Mouse (Mus musculus): ENCODE measurements around the gene Macrod1. TPM values are rescaled to one million over a fixed set of nuclear protein-coding genes. Genes with fewer than 3 reads are reported as not detected.
A peak's percentile ranks its signal among the peaks of the same experiment; 100 is the strongest.

Gene Macrod1
- polyA plus RNA-seq, 1 experiment from 2014 or later: 5.6 TPM

DNA sequence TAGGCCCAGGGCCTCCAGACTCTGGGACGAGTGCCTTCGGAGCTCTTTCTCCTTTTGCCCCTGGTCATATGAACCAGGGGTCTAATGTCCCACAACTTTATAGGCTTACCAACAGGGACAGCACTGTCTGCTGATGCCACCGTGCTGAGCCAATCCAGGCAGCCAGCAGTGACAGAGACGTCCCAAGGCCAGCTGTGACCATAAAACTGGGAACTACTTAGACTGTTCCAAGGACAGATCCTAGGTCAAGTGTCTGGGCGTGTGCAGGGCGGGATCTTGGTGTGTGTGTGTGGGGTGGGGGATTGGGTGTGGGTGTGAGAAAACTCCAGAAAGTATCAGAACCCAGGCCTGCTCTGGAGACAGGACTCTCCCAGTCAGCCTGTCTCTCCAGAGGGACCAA, 114.3 kb downstream of the Macrod1 start:
- H3K4me2 ChIP-seq (ENCODE audit: low read depth, low read length): no peak overlapping the region
- no peak overlapping the region for H3K4me3 ChIP-seq (ENCODE audit: low read depth, low read length)
- H3K27ac ChIP-seq (ENCODE audit: low read depth, low read length): no peak overlapping the region
- H3K9me3 ChIP-seq (ENCODE audit: control insufficient read depth, low read length): no peaks in the 10 kb centered on the region
- no peak overlapping the region for H3K9ac ChIP-seq (replicated peaks; ENCODE audit: low read depth, low read length)
- peaks cover 13% of the 10 kb centered on the region for H3K4me1 ChIP-seq (ENCODE audit: control insufficient read depth, insufficient read depth, low read length)
- ATAC-seq (ENCODE audit: low read depth): no peak
- WGBS: 54% methylated on average over 6 of the region's 6 CpGs
- no peaks in the 10 kb centered on the region for H3K36me3 ChIP-seq (ENCODE audit: control insufficient read depth, insufficient read depth, low read length)
- no peaks in the 10 kb centered on the region for H3K27me3 ChIP-seq (ENCODE audit: control insufficient read depth, insufficient read depth, low read length)

DNA sequence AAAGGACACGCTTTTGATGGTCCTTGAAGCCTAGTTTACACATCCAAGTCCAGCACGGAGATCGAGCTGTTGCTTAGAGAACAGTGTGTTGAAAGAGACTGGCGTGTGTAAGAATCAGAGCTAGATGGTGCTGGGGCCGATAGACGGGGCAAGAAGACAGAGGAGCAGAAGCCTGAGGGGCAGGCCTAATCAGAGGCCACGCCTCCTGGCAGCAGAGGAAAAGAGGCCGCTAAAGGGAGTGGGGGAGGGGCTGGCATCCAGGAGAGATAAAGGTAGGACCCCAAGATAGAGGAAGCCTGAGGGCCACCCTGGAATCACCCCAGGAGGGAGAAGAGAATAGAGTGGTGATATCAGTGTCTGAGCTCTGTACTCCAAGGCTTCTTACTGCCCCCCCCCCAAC, 114.8 kb downstream of the Macrod1 start:
- H3K4me1 ChIP-seq (ENCODE audit: control insufficient read depth, insufficient read depth, low read length): peaks cover 18% of the 10 kb centered on the region
- no peaks in the 10 kb centered on the region for H3K27me3 ChIP-seq (ENCODE audit: control insufficient read depth, insufficient read depth, low read length)
- no peak overlapping the region for H3K9ac ChIP-seq (replicated peaks; ENCODE audit: low read depth, low read length)
- no peak overlapping the region; the same call in 1 of the 2 replicates for H3K27ac ChIP-seq (ENCODE audit: low read depth, low read length)
- ATAC-seq (ENCODE audit: low read depth): 0 out of 2 replicates have a peak, but pooled peaks have one; percentile 9
- H3K4me3 ChIP-seq (ENCODE audit: low read depth, low read length): no peak overlapping the region
- WGBS: 7% methylated on average over 8 of the region's 8 CpGs
- H3K4me2 ChIP-seq (ENCODE audit: low read depth, low read length): no peak overlapping the region
- H3K9me3 ChIP-seq (ENCODE audit: control insufficient read depth, low read length): no peaks in the 10 kb centered on the region
- H3K36me3 ChIP-seq (ENCODE audit: control insufficient read depth, insufficient read depth, low read length): no peaks in the 10 kb centered on the region

DNA sequence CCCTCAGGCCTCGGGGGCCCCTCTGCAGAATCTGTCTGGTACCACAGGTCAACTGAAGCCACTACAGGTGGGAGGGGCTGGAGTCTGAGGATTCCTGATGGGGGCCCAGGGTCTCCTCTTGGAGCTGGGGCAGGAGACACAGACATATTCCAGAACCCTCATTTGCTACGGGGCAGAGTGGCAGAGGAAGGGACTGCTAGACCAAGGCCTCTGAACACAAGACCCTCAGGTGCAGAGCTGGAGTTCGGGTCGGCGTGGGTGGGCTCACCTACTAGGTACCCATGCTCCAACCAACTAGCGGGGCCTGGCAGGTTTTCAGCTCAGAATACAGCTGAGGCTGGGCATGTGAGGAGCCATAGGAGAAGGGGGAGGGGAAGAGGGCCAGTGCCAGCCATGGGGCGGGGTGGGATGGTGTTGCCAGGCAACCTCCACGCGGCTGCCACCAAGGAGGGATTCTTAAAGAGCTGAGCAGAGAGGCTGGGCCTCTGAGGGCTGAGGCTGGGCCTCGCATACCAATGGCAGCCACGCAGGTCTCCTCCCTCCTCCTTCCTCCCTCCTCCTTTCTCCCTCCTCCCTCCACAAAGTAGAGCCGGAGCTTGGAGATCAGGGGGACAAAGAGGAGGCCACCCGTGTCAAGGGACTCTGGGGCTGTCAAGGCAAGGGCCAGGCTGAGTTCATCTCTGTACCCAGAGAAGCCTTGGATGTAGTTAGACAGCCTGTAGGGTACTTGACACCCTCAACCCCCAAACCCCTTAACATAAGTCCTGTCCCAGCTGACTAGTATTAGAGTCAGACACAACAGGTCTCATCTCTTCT, 115.6 kb downstream of the Macrod1 start:
- Histone ChIP-seq H3K9ac (replicated peaks; ENCODE audit: low read depth, low read length) (no peak overlapping the region), H3K27ac (ENCODE audit: low read depth, low read length) (peak overlapping the region; percentile 6; the same call in 1 of the 2 replicates), H3K9me3 (ENCODE audit: control insufficient read depth, low read length) (no peaks in the 10 kb centered on the region), H3K36me3 (ENCODE audit: control insufficient read depth, insufficient read depth, low read length) (no peaks in the 10 kb centered on the region), H3K4me1 (ENCODE audit: control insufficient read depth, insufficient read depth, low read length) (peaks cover 20% of the 10 kb centered on the region), H3K27me3 (ENCODE audit: control insufficient read depth, insufficient read depth, low read length) (no peaks in the 10 kb centered on the region), H3K4me3 (ENCODE audit: low read depth, low read length) (no peak overlapping the region), H3K4me2 (ENCODE audit: low read depth, low read length) (peak overlapping the region; percentile 1; the same call in 1 of the 2 replicates)
- peak; percentile 93 for ATAC-seq (ENCODE audit: low read depth)
- 5% methylated on average over 13 of the region's 13 CpGs for whole genome bisulfite sequencing

DNA sequence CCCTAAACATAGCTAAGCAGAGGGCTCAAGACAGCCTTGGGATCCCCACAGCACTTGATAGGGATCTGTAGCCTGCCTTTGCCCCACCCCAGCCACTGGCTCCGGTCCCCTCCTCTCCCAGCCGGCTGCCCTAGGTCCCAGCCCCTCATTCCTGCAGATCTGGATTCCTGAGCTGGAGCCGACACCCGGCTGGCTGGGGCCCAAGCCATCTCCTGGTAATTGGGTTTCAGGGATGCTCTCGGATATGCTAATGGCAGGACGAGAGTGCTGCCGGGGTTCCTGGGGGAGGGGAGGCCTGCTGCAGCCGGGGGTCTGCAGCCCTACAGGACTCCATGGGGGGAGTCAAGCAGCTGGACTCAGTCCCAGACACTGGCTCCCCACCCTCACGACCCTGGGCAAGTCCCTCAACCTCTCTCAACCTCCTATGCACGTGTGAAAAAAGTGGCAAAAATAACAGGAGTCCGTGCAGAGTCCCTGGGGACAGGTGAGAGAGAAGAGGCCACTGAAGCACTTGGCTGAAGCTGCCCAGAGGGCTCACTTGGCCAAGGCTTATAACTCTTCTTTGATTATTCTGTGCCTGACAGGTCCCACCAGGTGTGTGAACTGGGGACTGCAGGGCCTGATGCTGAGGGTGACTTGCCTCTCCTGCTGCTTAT, 119.6 kb downstream of the Macrod1 start:
- no peaks in the 10 kb centered on the region for H3K9me3 ChIP-seq (ENCODE audit: control insufficient read depth, low read length)
- ATAC-seq (ENCODE audit: low read depth): no peak
- no peak overlapping the region for H3K27ac ChIP-seq (ENCODE audit: low read depth, low read length)
- H3K4me3 ChIP-seq (ENCODE audit: low read depth, low read length): no peak overlapping the region
- H3K9ac ChIP-seq (replicated peaks; ENCODE audit: low read depth, low read length): no peak overlapping the region
- 6% methylated on average over 11 of the region's 11 CpGs for WGBS
- no peak overlapping the region for H3K4me2 ChIP-seq (ENCODE audit: low read depth, low read length)
- no peaks in the 10 kb centered on the region for H3K27me3 ChIP-seq (ENCODE audit: control insufficient read depth, insufficient read depth, low read length)
- peaks cover 23% of the 10 kb centered on the region for H3K4me1 ChIP-seq (ENCODE audit: control insufficient read depth, insufficient read depth, low read length)
- no peaks in the 10 kb centered on the region for H3K36me3 ChIP-seq (ENCODE audit: control insufficient read depth, insufficient read depth, low read length)

DNA sequence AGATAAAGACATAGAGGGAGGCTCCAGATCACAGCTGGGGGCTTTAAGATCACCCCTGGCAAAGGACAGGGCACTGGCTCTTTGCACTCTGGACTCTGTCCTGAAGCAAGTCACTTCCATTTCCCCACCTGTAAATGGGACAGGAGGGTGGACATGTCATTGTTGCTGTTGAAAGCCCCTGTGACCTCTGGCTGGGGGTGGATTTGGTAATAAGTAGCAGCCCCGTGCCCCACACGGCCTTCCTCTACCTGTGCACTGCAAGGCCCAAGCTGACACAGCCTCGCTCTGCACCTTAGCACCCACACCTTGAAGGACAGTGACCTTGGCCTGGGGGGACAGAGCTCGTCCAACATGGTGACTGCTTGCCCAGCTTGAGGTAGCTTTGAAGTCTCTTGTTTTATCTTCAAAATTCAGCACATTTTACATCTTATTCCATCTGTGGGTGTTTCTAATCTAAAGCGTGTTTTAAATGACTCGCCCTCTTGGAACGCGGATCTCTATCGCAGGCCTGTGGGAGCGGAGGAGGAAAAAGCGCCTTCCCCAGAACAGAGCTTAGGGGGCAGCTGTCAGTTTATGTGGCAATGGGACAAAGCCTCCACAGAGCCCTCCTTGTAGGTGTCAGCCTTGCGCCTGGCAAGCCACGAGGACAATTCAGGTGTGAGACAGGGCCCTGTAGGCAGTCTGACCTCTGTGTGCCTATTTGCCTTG, 121.3 kb downstream of the Macrod1 start:
- H3K27me3 ChIP-seq (ENCODE audit: control insufficient read depth, insufficient read depth, low read length): no peaks in the 10 kb centered on the region

DNA sequence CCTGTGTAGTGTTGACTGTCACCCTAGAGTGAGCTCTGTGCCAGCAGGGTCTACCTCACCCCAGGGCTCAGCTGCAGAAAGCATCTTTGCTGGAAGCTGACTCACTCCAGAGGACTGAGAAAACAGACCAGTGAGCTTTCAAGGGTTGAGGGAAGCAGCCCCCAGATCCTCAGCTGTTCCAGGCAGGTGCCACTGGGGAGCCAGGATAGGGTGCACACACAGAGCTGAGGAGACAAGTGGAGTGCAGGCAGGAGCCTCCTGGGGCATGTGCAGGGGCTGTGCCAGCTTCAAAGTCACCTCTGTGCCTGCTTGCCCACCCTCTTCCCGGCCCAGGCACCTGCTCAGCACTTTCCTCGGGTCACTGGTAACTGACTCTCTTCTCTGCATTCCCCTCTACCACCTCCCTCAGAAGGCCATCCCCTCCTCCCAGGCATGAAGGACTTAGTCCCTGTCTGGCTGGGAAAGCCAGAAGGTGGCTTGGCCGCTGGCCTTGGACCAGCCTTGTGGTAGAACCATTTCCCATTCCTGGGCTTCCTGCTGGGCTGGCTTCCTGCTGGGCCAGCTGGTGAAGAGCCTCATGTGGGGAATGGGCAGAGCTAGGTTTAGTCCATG, 122.3 kb downstream of the Macrod1 start:
- H3K4me1 ChIP-seq (ENCODE audit: control insufficient read depth, insufficient read depth, low read length): peaks cover 30% of the 10 kb centered on the region
- no peak overlapping the region for H3K4me3 ChIP-seq (ENCODE audit: low read depth, low read length)
- H3K36me3 ChIP-seq (ENCODE audit: control insufficient read depth, insufficient read depth, low read length): no peaks in the 10 kb centered on the region
- WGBS: 36% methylated on average over 3 of the region's 3 CpGs
- H3K27me3 ChIP-seq (ENCODE audit: control insufficient read depth, insufficient read depth, low read length): no peaks in the 10 kb centered on the region
- no peak overlapping the region for H3K27ac ChIP-seq (ENCODE audit: low read depth, low read length)
- no peak for ATAC-seq (ENCODE audit: low read depth)
- no peak overlapping the region for H3K4me2 ChIP-seq (ENCODE audit: low read depth, low read length)
- no peaks in the 10 kb centered on the region for H3K9me3 ChIP-seq (ENCODE audit: control insufficient read depth, low read length)
- no peak overlapping the region for H3K9ac ChIP-seq (replicated peaks; ENCODE audit: low read depth, low read length)

More for the DNA sequence above, 121.3 kb downstream of the Macrod1 start:
- no peak overlapping the region for H3K27ac ChIP-seq (ENCODE audit: low read depth, low read length)
- no peak overlapping the region for H3K4me3 ChIP-seq (ENCODE audit: low read depth, low read length)
- 63% methylated on average over 13 of the region's 13 CpGs for WGBS
- no peak overlapping the region for H3K9ac ChIP-seq (replicated peaks; ENCODE audit: low read depth, low read length)
- no peak overlapping the region for H3K4me2 ChIP-seq (ENCODE audit: low read depth, low read length)
- ATAC-seq (ENCODE audit: low read depth): no peak
- no peaks in the 10 kb centered on the region for H3K36me3 ChIP-seq (ENCODE audit: control insufficient read depth, insufficient read depth, low read length)
- H3K4me1 ChIP-seq (ENCODE audit: control insufficient read depth, insufficient read depth, low read length): peaks cover 26% of the 10 kb centered on the region
- H3K9me3 ChIP-seq (ENCODE audit: control insufficient read depth, low read length): no peaks in the 10 kb centered on the region

DNA sequence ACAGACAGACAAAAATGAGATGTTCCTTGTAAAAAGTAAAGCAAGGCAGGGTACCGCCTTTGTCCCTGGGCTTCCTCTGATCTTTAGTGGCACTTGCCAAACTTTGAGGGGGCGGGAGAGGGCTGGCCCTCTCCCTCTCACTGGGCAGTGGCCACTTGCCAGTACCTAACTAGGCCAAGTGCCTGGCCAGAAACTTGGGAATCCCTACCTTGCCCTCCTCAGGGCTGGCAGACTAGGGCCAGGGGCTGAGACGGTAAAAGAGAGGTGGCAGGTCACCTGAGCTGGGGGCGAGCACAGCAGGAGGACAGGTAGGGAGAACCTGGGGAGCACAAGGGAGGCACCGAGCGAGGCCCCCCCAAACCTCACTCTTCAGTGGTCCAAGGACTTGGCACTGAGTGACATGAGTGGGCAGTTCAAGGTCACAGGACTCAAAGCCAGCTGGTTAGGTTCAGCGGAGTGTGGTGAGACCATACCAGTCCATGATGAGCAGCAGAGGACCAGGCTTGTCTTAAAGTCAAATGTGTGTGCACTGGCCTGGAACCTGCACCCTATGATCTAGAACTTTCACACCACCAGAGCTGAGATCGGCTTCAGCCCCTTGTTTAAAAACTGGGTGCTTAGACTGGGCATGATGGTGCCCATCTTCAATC, 124.3 kb downstream of the Macrod1 start:
- Histone ChIP-seq H3K9ac (replicated peaks; ENCODE audit: low read depth, low read length) (no peak overlapping the region), H3K4me1 (ENCODE audit: control insufficient read depth, insufficient read depth, low read length) (peaks cover 33% of the 10 kb centered on the region)
- WGBS: 84% methylated on average over 8 of the region's 8 CpGs

DNA sequence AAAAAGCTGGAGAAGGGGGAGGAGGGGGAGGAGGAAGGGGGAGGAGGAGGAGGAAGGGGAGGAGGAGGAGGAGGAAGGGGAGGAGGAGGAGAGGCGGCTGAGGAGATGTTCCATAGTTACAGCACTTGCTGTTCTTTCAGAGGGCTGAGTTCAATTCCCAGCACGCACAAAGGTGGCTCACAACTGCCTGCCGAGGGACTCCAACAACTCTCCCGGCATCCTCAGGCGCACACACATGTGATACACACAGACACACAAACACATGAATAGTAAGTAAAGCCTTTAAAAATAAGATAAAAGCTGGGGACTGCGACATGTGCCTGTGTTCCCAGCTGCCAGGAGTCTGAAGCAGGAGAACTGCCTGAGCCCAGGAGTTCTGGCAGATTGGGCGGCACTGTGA, 124.9 kb downstream of the Macrod1 start:
- no peak overlapping the region for H3K9ac ChIP-seq (replicated peaks; ENCODE audit: low read depth, low read length)
- 51% methylated on average over 7 of the region's 7 CpGs for WGBS
- peaks cover 32% of the 10 kb centered on the region for H3K4me1 ChIP-seq (ENCODE audit: control insufficient read depth, insufficient read depth, low read length)
- H3K36me3 ChIP-seq (ENCODE audit: control insufficient read depth, insufficient read depth, low read length): no peaks in the 10 kb centered on the region
- no peak overlapping the region for H3K4me3 ChIP-seq (ENCODE audit: low read depth, low read length)
- no peak overlapping the region for H3K4me2 ChIP-seq (ENCODE audit: low read depth, low read length)
- H3K27ac ChIP-seq (ENCODE audit: low read depth, low read length): no peak overlapping the region
- H3K9me3 ChIP-seq (ENCODE audit: control insufficient read depth, low read length): no peaks in the 10 kb centered on the region
- ATAC-seq (ENCODE audit: low read depth): no peak
- H3K27me3 ChIP-seq (ENCODE audit: control insufficient read depth, insufficient read depth, low read length): no peaks in the 10 kb centered on the region

More for the DNA sequence above, 124.3 kb downstream of the Macrod1 start:
- Histone ChIP-seq H3K36me3 (ENCODE audit: control insufficient read depth, insufficient read depth, low read length) (no peaks in the 10 kb centered on the region), H3K4me2 (ENCODE audit: low read depth, low read length) (no peak overlapping the region), H3K4me3 (ENCODE audit: low read depth, low read length) (no peak overlapping the region), H3K9me3 (ENCODE audit: control insufficient read depth, low read length) (no peaks in the 10 kb centered on the region), H3K27ac (ENCODE audit: low read depth, low read length) (no peak overlapping the region), H3K27me3 (ENCODE audit: control insufficient read depth, insufficient read depth, low read length) (no peaks in the 10 kb centered on the region)
- no peak for ATAC-seq (ENCODE audit: low read depth)

Measured in neural tube, embryonic 14.5 days (tissue).